Mouse (Mus musculus): ENCODE results near the gene Rpgrip1. TPM values are rescaled to one million over a fixed set of nuclear protein-coding genes. Genes with fewer than 3 reads are reported as not detected.

Gene Rpgrip1
- total and polyA plus RNA-seq, 3 experiments = 4.8 to 36.0 TPM; not detected in 1

- H3K4me1 ChIP-seq (ENCODE audit: control insufficient read depth in 1 of 2, insufficient read depth in 2 of 2, low read length in 2 of 2) = peaks cover 0 to 3% of the 10 kb centered on the region in 2 experiments; a peak in 2 of 4 replicates
- no peak overlapping the region for H3K27ac ChIP-seq (ENCODE audit: control insufficient read depth, low read depth, low read length)
- peaks cover 4 to 6% of the 10 kb centered on the region in 2 experiments; a peak in 2 of 4 replicates for H3K27me3 ChIP-seq (ENCODE audit: control insufficient read depth in 1 of 2, insufficient read depth in 2 of 2, low read length in 2 of 2)
- no peak overlapping the region for H3K9ac ChIP-seq (ENCODE audit: control insufficient read depth, low read depth, low read length, poor library complexity, severe bottlenecking)
- TF ChIP-seq RCOR1 (IDR thresholded peaks at IDR 0.05; ENCODE audit: low read depth, low read length) (no peak), SIN3A (IDR thresholded peaks at IDR 0.05; ENCODE audit: low read length) (no peak), POLR2AphosphoS2 (IDR thresholded peaks at IDR 0.05; ENCODE audit: low read length) (no peak)
- H3K79me2 ChIP-seq (ENCODE audit: control insufficient read depth, insufficient read depth, low read length, poor library complexity) = no peaks in the 10 kb centered on the region
- H3K36me3 ChIP-seq (ENCODE audit: control insufficient read depth in 1 of 2, insufficient read depth in 2 of 2, low read length in 2 of 2) = no peaks in the 10 kb centered on the region
- no peak overlapping the region for H3K4me3 ChIP-seq (ENCODE audit: control insufficient read depth in 1 of 2, insufficient read depth in 1 of 2, low read depth in 2 of 2, low read length in 2 of 2)
- no peak for DNase-seq (ENCODE audit: low read depth, low spot score)
- no peaks in the 10 kb centered on the region for H3K9me3 ChIP-seq (replicated peaks; ENCODE audit: insufficient read depth, low read length)
These were observed 30.3 kb downstream of the Rpgrip1 start for GRCm38 (mm10) chr14:52140577-52141444.

DNA sequence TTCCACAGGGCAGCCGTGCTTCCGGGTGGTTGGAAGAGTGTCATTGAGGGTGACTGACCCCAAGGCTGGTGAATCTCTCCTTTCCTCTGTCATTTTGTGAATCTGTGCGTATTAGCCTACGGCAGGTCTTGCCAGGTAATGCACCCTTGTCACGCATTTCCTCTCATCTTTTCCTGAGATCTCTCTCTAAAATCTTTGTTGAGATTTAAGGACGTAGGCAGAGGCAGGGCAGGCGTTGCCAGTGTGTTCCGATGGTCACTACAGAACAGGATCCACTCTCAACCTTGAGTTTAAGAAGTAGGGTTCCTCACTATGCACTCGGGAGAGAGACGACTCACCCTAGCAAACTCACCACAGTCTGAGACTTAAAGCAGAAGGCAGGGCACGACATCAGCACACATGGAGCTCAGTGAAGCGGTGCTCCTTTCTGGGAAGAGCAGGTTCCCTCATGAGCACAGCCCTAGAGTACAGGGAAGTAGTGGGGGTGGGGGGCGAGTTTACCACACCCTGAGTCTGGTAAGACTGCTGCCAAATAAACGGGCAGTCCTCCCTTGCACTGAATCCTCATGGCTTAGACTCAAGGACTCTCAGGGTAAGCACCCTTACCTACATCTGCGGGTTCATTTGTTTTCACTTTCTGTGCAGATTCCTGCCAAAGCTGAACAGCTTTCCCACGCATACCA is 31.1 kb downstream of the Rpgrip1 start:
- TF ChIP-seq E2F4 (IDR thresholded peaks at IDR 0.05; ENCODE audit: borderline replicate concordance, low read depth, low read length) (no peak), MAFK (IDR thresholded peaks at IDR 0.05; ENCODE audit: borderline replicate concordance, low read depth, low read length) (no peak)
- no peak for DNase-seq (ENCODE audit: low read depth, low spot score)
- Histone ChIP-seq H3K9me3 (replicated peaks; ENCODE audit: insufficient read depth, low read length) (no peaks in the 10 kb centered on the region), H3K36me3 (ENCODE audit: control insufficient read depth in 1 of 2, insufficient read depth in 2 of 2, low read length in 2 of 2) (no peaks in the 10 kb centered on the region), H3K27me3 (ENCODE audit: control insufficient read depth in 1 of 2, insufficient read depth in 2 of 2, low read length in 2 of 2) (peaks cover 4 to 6% of the 10 kb centered on the region in 2 experiments; a peak in 2 of 4 replicates), H3K4me3 (ENCODE audit: control insufficient read depth in 1 of 2, insufficient read depth in 1 of 2, low read depth in 2 of 2, low read length in 2 of 2) (no peak overlapping the region), H3K4me1 (ENCODE audit: control insufficient read depth in 1 of 2, insufficient read depth in 2 of 2, low read length in 2 of 2) (peaks cover 0 to 3% of the 10 kb centered on the region in 2 experiments; a peak in 2 of 4 replicates), H3K79me2 (ENCODE audit: control insufficient read depth, insufficient read depth, low read length, poor library complexity) (no peaks in the 10 kb centered on the region), H3K27ac (ENCODE audit: control insufficient read depth, low read depth, low read length) (no peak overlapping the region), H3K9ac (ENCODE audit: control insufficient read depth, low read depth, low read length, poor library complexity, severe bottlenecking) (no peak overlapping the region)

DNA sequence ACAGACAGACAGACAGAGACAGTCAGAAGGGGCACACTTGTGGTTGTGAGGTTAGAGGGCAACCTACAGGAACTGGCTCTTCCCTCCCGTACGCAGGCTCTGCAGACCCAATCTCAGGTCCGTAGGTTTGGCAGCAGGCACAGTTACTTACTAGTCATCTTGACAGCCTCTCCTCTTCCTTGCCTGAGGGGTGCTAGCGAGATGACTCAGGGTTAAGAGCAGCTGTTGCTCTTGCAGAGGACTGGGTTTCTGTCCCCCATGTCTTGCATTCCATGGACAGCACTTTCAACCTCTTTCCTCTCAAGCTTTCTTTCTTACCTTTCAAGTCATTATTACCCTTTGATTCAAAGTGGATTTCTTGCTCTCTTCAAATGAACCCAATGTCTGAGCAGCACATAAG is 33.7 kb downstream of the Rpgrip1 start:
- peaks cover 0 to 3% of the 10 kb centered on the region in 2 experiments; a peak in 2 of 4 replicates for H3K4me1 ChIP-seq (ENCODE audit: control insufficient read depth in 1 of 2, insufficient read depth in 2 of 2, low read length in 2 of 2)
- no peaks in the 10 kb centered on the region for H3K9me3 ChIP-seq (replicated peaks; ENCODE audit: insufficient read depth, low read length)
- no peak overlapping the region for H3K27ac ChIP-seq (ENCODE audit: control insufficient read depth, low read depth, low read length)
- H3K79me2 ChIP-seq (ENCODE audit: control insufficient read depth, insufficient read depth, low read length, poor library complexity) = no peaks in the 10 kb centered on the region
- no peak for DNase-seq (ENCODE audit: low read depth, low spot score)
- H3K9ac ChIP-seq (ENCODE audit: control insufficient read depth, low read depth, low read length, poor library complexity, severe bottlenecking) = no peak overlapping the region
- TF ChIP-seq ZMIZ1 (IDR thresholded peaks at IDR 0.05; ENCODE audit: low read depth, low read length) (no peak), NRF1 (IDR thresholded peaks at IDR 0.05; ENCODE audit: insufficient read depth, low read depth, low read length, poor library complexity, severe bottlenecking) (no peak), JUND (IDR thresholded peaks at IDR 0.05; ENCODE audit: low read depth, low read length) (no peak), BHLHE40 (IDR thresholded peaks at IDR 0.05; ENCODE audit: borderline replicate concordance, low read depth, low read length) (no peak), CTCF (IDR thresholded peaks at IDR 0.05 in 2 of 3, conservative IDR thresholded peaks at IDR 0.05 in 1 of 3; ENCODE audit: control insufficient read depth in 1 of 3, insufficient read depth in 1 of 3, low read depth in 2 of 3, low read length in 3 of 3, poor library complexity in 1 of 3, severe bottlenecking in 1 of 3) (no peak), POLR2A (IDR thresholded peaks at IDR 0.05; ENCODE audit: control insufficient read depth in 1 of 2, insufficient read depth in 1 of 2, low read depth in 1 of 2, low read length in 2 of 2, poor library complexity in 1 of 2) (no peak), CHD2 (IDR thresholded peaks at IDR 0.05; ENCODE audit: low read length) (no peak), USF2 (IDR thresholded peaks at IDR 0.05; ENCODE audit: borderline replicate concordance in 1 of 2, insufficient read depth in 1 of 2, low read depth in 1 of 2, low read length in 2 of 2) (no peak), POLR2AphosphoS5 (IDR thresholded peaks at IDR 0.05; ENCODE audit: borderline replicate concordance, low read depth, low read length) (no peak), EP300 (IDR thresholded peaks at IDR 0.05; ENCODE audit: low read depth in 1 of 2, low read length in 2 of 2) (no peak), MYC (IDR thresholded peaks at IDR 0.05; ENCODE audit: low read depth, low read length) (no peak)
- H3K27me3 ChIP-seq (ENCODE audit: control insufficient read depth in 1 of 2, insufficient read depth in 2 of 2, low read length in 2 of 2) = peaks cover 4 to 7% of the 10 kb centered on the region in 2 experiments; a peak in 2 of 4 replicates
- H3K36me3 ChIP-seq (ENCODE audit: control insufficient read depth in 1 of 2, insufficient read depth in 2 of 2, low read length in 2 of 2) = no peaks in the 10 kb centered on the region
- no peak overlapping the region for H3K4me3 ChIP-seq (ENCODE audit: control insufficient read depth in 1 of 2, insufficient read depth in 1 of 2, low read depth in 2 of 2, low read length in 2 of 2)
